Mouse (Mus musculus): ENCODE results near the gene Kif23.

Gene Kif23

GRCm38 (mm10) chr9:61906912-61907311 is 39.7 kb downstream of the Kif23 start:
- DNase-seq (ENCODE audit: low read depth), result no peak

GRCm38 (mm10) chr9:61905576-61905975 is 41.0 kb downstream of the Kif23 start:
- no peak for DNase-seq (ENCODE audit: low read depth)

- DNase-seq (ENCODE audit: low read depth), result no peak
Measured at GRCm38 (mm10) chr9:61904201-61904600, 42.4 kb downstream of the Kif23 start.

GRCm38 (mm10) chr9:61902445-61902844 is 44.1 kb downstream of the Kif23 start:
- no peak for DNase-seq (ENCODE audit: low read depth)

GRCm38 (mm10) chr9:61901574-61901973 is 45.0 kb downstream of the Kif23 start:
- no peak for DNase-seq (ENCODE audit: low read depth)

- no peak for DNase-seq (ENCODE audit: low read depth)
Measured at GRCm38 (mm10) chr9:61899804-61900203, 46.8 kb downstream of the Kif23 start.

- DNase-seq (ENCODE audit: low read depth), result no peak
Measured at GRCm38 (mm10) chr9:61898401-61898800, 48.2 kb downstream of the Kif23 start.

- peak; percentile 79 for DNase-seq (ENCODE audit: low read depth)
Measured at GRCm38 (mm10) chr9:61895014-61895413, 51.6 kb downstream of the Kif23 start.

- peak; percentile 95 for DNase-seq (ENCODE audit: low read depth)
Measured at GRCm38 (mm10) chr9:61889855-61890254, 56.7 kb downstream of the Kif23 start.

GRCm38 (mm10) chr9:61887661-61888379 is 58.8 kb downstream of the Kif23 start:
- DNase-seq (ENCODE audit: low read depth), result no peak

- no peak for DNase-seq (ENCODE audit: low read depth)
Measured at GRCm38 (mm10) chr9:61885964-61886363, 60.6 kb downstream of the Kif23 start.

GRCm38 (mm10) chr9:61884936-61885335 is 61.6 kb downstream of the Kif23 start:
- no peak for DNase-seq (ENCODE audit: low read depth)

GRCm38 (mm10) chr9:61884375-61884774 is 62.2 kb downstream of the Kif23 start:
- DNase-seq (ENCODE audit: low read depth), result no peak

- no peak for DNase-seq (ENCODE audit: low read depth)
Measured at GRCm38 (mm10) chr9:61882179-61882578, 64.4 kb downstream of the Kif23 start.

GRCm38 (mm10) chr9:61878889-61879288 is 67.7 kb downstream of the Kif23 start:
- DNase-seq (ENCODE audit: low read depth), result no peak

- no peak for DNase-seq (ENCODE audit: low read depth)
Measured at GRCm38 (mm10) chr9:61877373-61878112, 69.0 kb downstream of the Kif23 start.

- no peak for DNase-seq (ENCODE audit: low read depth)
Measured at GRCm38 (mm10) chr9:61873325-61873724, 73.2 kb downstream of the Kif23 start.

- no peak for DNase-seq (ENCODE audit: low read depth)
Measured at GRCm38 (mm10) chr9:61872246-61872941, 74.2 kb downstream of the Kif23 start.

GRCm38 (mm10) chr9:61871839-61872238 is 74.7 kb downstream of the Kif23 start:
- DNase-seq (ENCODE audit: low read depth), result no peak

- no peak for DNase-seq (ENCODE audit: low read depth)
Measured at GRCm38 (mm10) chr9:61867659-61868058, 78.9 kb downstream of the Kif23 start.

Measured in fibroblast of lung, adult 2 months (primary cell).